Mouse (Mus musculus): ENCODE measurements around the gene Sema6d. TPM values are rescaled to one million over a fixed set of nuclear protein-coding genes. Genes with fewer than 3 reads are reported as not detected.
A peak's percentile ranks its signal among the peaks of the same experiment; 100 is the strongest.

Sema6d gene
- 10 to 100 TPM; 15.2 to 21.4 (median 15.9) TPM for total RNA-seq (2022)

DNA sequence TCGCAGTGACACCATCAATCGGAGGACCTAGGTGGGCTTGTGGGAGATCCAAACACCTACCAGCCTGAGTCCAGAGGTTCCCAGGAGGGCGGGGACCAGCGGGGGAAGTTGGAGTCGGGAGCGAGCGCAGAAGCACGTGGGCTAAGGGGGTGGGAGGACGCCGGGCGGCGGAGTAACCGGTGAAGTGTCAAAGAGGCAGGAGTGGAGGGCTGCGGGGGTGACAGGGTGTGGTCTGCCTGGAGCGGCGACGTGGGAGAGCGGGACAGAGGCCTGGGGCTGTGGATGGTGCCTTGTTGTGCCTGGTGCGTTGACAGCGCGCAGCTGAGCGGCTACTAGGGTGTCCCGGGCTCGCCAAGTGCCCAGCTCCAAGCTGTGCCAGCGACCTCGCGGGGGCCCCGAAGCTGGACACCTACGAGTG, at the start of gene Sema6d:
TSS of gene Sema6d (plus strand) at position 157 of the 418 bp plus-strand sequence.
- DNase-seq (ENCODE audit: low spot score), result no peak

DNA sequence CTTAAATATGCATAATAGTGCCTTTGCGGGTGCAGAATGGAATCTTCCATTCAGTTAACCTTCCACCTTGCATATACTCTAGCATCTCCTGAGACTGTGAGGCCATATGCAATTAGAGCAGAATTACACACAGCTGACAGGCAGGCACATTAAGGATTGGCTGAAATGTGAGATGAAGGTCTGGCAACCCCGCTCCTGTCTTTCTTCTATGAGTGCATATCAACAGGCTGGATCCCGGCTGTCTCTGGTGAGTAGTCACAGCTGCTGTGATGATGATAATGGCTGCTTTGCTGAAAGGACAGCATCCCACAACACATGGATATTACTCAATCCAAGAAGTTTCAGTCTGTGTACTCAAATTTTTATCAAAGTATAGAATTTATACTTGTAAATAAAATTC, 29.9 kb upstream of the Sema6d start:
- no peak for DNase-seq (ENCODE audit: low spot score)

DNA sequence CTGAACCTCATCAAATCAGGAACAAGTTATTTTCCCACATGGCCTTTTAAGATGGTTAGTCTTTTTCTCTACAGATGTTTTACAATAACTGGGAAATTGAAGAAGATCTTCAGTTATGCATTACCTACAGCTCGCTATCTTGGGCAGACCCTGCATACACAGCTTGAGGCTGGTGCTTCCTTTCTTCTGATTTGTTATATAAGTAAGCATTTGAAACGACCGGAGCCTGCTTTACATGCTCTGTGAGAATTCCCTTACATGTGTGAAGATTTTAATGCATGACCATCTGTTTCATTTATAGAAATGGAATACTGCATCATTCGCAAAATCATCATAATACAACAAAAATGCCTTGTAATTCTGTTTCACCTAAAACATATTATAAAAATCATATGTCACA, 21.4 kb upstream of the Sema6d start:
- DNase-seq (ENCODE audit: low spot score), result no peak

- no peak for DNase-seq (ENCODE audit: low spot score)
Measured at GRCm38 (mm10) chr2:124070664-124071063, 19.1 kb upstream of the Sema6d start.

GRCm38 (mm10) chr2:124071380-124071779, 18.4 kb upstream of the Sema6d start:
- DNase-seq (ENCODE audit: low spot score), result no peak

- no peak for DNase-seq (ENCODE audit: low spot score)
Measured at GRCm38 (mm10) chr2:124090231-124091141, 717 bp downstream of the Sema6d start.

DNA sequence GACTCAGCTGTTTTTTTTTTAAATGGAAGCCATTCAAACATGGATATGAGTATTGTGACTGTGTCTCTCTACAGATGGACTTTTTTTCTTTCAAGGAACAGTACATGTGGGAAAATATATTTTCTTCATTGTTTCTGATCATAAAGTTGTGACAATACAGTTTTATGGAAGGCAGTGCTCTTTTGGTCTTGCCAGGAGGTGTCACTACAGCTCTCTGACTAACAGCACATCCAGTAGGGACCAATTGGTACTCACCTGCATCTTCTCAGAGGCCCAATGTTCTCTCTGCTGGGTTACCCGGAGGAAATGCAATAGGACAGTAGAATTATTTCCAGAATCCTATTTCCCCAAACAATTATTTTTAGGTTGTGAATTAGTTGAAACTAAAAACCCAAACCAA, 9.9 kb downstream of the Sema6d start:
- no peak for DNase-seq (ENCODE audit: low spot score)

- DNase-seq (ENCODE audit: low spot score), result peak; percentile 38
Measured at GRCm38 (mm10) chr2:124100486-124101200, 10.9 kb downstream of the Sema6d start.

- DNase-seq (ENCODE audit: low spot score), result no peak
Measured at GRCm38 (mm10) chr2:124101201-124101517, 11.4 kb downstream of the Sema6d start.

DNA sequence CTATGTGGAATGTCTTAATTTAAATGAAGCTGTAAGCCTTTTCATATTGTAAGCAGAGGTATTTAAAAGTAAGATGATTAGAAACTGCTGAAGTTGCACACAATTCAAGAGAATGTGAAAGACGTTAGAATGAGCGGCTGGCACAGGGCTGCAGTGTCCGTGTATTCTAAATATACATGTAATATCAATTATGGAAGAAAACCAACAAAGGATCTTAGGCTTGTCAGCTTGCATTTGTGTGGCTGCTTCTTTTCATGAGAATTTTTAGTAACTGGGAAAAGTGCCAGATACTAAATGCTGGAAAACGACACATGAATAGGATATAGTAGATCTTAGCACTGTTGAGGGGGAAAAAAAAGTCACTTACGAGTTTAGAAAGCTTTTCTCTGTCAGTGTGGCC, 11.8 kb downstream of the Sema6d start:
- no peak for DNase-seq (ENCODE audit: low spot score)

- no peak for DNase-seq (ENCODE audit: low spot score)
Measured at GRCm38 (mm10) chr2:124103277-124103676, 13.5 kb downstream of the Sema6d start.

GRCm38 (mm10) chr2:124118469-124119243, 28.9 kb downstream of the Sema6d start:
- no peak for DNase-seq (ENCODE audit: low spot score)

- no peak for DNase-seq (ENCODE audit: low spot score)
Measured at GRCm38 (mm10) chr2:124120355-124120754, 30.6 kb downstream of the Sema6d start.

DNA sequence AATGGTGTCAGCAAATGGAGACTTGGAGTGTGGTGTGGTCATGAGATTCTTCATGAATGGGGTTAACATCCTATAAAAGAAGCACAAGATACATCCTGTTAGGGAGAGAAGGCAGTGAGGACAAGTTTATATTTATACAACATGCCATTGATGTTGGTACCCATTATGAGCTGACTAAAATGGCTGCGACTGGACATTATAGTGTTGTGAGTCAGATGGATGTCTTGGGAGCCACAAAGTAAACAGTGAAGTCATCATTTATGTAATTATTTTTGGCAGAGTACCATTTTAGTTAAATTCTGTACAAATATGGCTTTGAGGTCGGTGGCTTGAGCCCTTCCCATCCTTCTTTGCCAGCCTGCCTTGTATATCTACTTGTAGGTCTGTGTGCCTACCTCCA, 31.8 kb downstream of the Sema6d start:
- DNase-seq (ENCODE audit: low spot score), result no peak

GRCm38 (mm10) chr2:124125504-124125903, 35.7 kb downstream of the Sema6d start:
- DNase-seq (ENCODE audit: low spot score), result no peak

GRCm38 (mm10) chr2:124126853-124127252, 37.1 kb downstream of the Sema6d start:
- DNase-seq (ENCODE audit: low spot score), result no peak

DNA sequence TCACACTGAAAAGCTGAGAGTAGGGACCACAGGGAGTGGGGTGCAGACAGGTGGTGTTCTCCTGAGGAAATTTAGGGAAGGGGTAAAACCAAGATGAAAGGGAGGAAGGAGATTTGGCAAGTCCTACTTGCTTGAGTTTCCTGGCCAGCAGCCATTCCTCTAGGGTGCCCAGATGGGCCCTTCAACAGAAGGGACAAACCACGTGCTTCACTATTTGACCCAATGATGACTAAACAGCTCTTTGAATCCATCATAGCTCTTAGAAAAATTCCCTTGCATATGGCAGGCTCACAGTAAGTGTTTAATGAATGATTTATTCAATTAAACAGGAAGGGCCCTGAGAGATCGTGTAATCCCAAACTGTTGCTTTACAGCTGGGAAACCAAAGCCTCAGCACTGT, 41.1 kb downstream of the Sema6d start:
- DNase-seq (ENCODE audit: low spot score), result no peak

DNA sequence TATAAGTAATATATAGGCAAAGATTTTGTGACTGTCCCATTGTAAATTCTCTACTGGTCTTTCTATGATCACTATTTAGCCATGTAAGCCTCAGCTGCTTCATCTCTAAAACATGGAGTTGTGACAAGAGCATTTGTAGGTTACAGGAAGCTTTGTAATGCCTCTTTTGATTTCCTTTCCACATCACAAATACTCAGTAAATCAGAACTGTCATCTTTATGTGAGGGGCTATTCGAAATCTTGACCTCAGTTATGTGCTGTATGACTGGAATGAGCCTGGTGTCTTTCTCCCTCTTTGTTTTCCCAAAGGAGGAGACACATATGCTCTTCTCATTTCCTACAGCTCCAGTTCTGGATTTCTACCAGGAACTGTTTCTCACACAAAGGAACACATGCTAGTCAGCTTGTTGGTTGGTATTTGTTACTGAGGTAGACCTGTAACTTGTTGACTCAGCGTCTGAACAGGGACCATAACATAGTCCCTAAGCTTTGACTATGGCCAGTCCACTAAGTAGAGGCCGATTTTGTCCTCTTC, 51.8 kb downstream of the Sema6d start:
- peak; percentile 33 for DNase-seq (ENCODE audit: low spot score)

DNA sequence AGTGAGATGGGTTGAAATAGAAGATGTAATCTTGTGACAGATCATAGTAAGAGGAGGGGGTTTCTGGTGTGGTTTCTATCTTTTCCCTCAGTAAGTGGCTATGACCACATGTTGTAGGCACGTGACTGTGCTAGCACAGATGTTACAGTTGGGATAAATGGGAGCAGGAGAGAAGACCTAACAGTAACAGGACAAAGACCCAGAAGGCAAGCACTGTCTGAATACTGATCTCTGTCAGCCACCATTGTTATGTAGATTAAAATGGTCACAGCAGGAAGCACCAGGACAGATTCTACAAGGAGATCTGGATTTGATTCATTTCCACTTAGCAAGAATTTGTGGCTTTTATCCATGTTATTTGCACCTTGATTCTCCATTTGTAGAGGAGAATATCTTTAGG, 55.8 kb downstream of the Sema6d start:
- no peak for DNase-seq (ENCODE audit: low spot score)

DNA sequence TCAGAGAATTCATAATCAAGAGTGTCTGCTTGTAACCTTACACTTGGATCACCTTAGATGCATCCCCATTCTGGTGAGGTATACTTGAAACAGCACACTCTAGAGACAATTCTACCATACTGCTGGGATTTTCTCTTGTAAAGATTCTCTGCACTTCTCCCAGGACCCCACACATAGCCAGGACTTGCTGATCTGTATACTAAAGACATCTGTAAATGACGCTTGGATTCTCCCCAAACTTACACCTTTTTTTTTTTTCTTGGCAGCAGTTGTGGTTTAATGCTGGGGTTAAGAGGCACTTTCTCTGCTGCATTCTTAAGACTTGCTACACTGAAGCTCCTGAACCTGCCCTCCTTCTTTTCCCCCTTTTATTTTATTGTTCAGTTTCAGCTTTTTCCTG, 68.4 kb downstream of the Sema6d start:
- no peak for DNase-seq (ENCODE audit: low spot score)

GRCm38 (mm10) chr2:124162001-124162599, 72.3 kb downstream of the Sema6d start:
- DNase-seq (ENCODE audit: low spot score), result no peak

GRCm38 (mm10) chr2:124168411-124168810, 78.6 kb downstream of the Sema6d start:
- DNase-seq (ENCODE audit: low spot score), result no peak
